Mouse (Mus musculus): ENCODE results near the gene Trim47. TPM values are rescaled to one million over a fixed set of nuclear protein-coding genes. Genes with fewer than 3 reads are reported as not detected.

The Trim47 gene
- polyA plus RNA-seq, 1 experiment from 2014 or later, result 3.7 TPM

GRCm38 (mm10) chr11:116108464-116109137 is 18.4 kb downstream of the Trim47 start:
- WGBS, result 7% methylated on average over 23 of the region's 23 CpGs
- H3K4me3 ChIP-seq (ENCODE audit: low read depth, low read length), result no peak overlapping the region
- DNase-seq (ENCODE audit: low spot score), result no peak

GRCm38 (mm10) chr11:116107777-116108285 is 19.2 kb downstream of the Trim47 start:
- peaks cover 37% of the 10 kb centered on the region for H3K4me1 ChIP-seq (ENCODE audit: control insufficient read depth, insufficient read depth, low read length)
- no peaks in the 10 kb centered on the region for H3K36me3 ChIP-seq (ENCODE audit: control insufficient read depth, insufficient read depth, low read length)
- peaks cover 60% of the 10 kb centered on the region for H3K27me3 ChIP-seq (ENCODE audit: control insufficient read depth, insufficient read depth, low read length)
- no peak overlapping the region for H3K4me3 ChIP-seq (ENCODE audit: low read depth, low read length)
- no peaks in the 10 kb centered on the region for H3K9me3 ChIP-seq (ENCODE audit: control insufficient read depth, low read length)
- H3K9ac ChIP-seq (ENCODE audit: low read length), result no peak overlapping the region
- H3K4me2 ChIP-seq (ENCODE audit: low read depth, severe bottlenecking), result peak overlapping the region; percentile 20
- DNase-seq (ENCODE audit: low spot score) (peak; percentile 38), ATAC-seq (ENCODE audit: insufficient number of reproducible peaks, low FRiP score, low TSS enrichment, low read depth) (no peak)
- no peak overlapping the region for H3K27ac ChIP-seq (replicated peaks; ENCODE audit: low read depth, low read length)
- WGBS, result 9% methylated on average over 19 of the region's 19 CpGs

More at GRCm38 (mm10) chr11:116108464-116109137, 18.4 kb downstream of the Trim47 start:
- ATAC-seq (ENCODE audit: insufficient number of reproducible peaks, low FRiP score, low TSS enrichment, low read depth), result no peak
- no peaks in the 10 kb centered on the region for H3K9me3 ChIP-seq (ENCODE audit: control insufficient read depth, low read length)
- H3K27ac ChIP-seq (replicated peaks; ENCODE audit: low read depth, low read length), result no peak overlapping the region
- H3K4me1 ChIP-seq (ENCODE audit: control insufficient read depth, insufficient read depth, low read length), result peaks cover 36% of the 10 kb centered on the region
- no peaks in the 10 kb centered on the region for H3K36me3 ChIP-seq (ENCODE audit: control insufficient read depth, insufficient read depth, low read length)
- H3K9ac ChIP-seq (ENCODE audit: low read length), result no peak overlapping the region
- H3K27me3 ChIP-seq (ENCODE audit: control insufficient read depth, insufficient read depth, low read length), result peaks cover 60% of the 10 kb centered on the region
- no peak overlapping the region for H3K4me2 ChIP-seq (ENCODE audit: low read depth, severe bottlenecking)

GRCm38 (mm10) chr11:116106963-116107776 is 19.8 kb downstream of the Trim47 start:
- no peak overlapping the region for H3K4me3 ChIP-seq (ENCODE audit: low read depth, low read length)
- no peak overlapping the region for H3K27ac ChIP-seq (replicated peaks; ENCODE audit: low read depth, low read length)
- peaks cover 37% of the 10 kb centered on the region for H3K4me1 ChIP-seq (ENCODE audit: control insufficient read depth, insufficient read depth, low read length)

GRCm38 (mm10) chr11:116106154-116106962 is 20.7 kb downstream of the Trim47 start:
- 24% methylated on average over 32 of the region's 32 CpGs for WGBS
- H3K9ac ChIP-seq (ENCODE audit: low read length), result 0 out of 2 replicates have a peak overlapping the region, but pooled peaks have one; percentile 17
- ATAC-seq (ENCODE audit: insufficient number of reproducible peaks, low FRiP score, low TSS enrichment, low read depth), result 0 out of 2 replicates have a peak, but pooled peaks have one; percentile 37
- H3K36me3 ChIP-seq (ENCODE audit: control insufficient read depth, insufficient read depth, low read length), result no peaks in the 10 kb centered on the region
- H3K4me1 ChIP-seq (ENCODE audit: control insufficient read depth, insufficient read depth, low read length), result peaks cover 42% of the 10 kb centered on the region
- no peaks in the 10 kb centered on the region for H3K9me3 ChIP-seq (ENCODE audit: control insufficient read depth, low read length)
- H3K4me2 ChIP-seq (ENCODE audit: low read depth, severe bottlenecking), result peak overlapping the region; percentile 25
- H3K4me3 ChIP-seq (ENCODE audit: low read depth, low read length), result 0 out of 2 replicates have a peak overlapping the region, but pooled peaks have one; percentile 8
- no peak overlapping the region for H3K27ac ChIP-seq (replicated peaks; ENCODE audit: low read depth, low read length)
- peaks cover 54% of the 10 kb centered on the region for H3K27me3 ChIP-seq (ENCODE audit: control insufficient read depth, insufficient read depth, low read length)
- peak; percentile 58 for DNase-seq (ENCODE audit: low spot score)

More at GRCm38 (mm10) chr11:116106963-116107776, 19.8 kb downstream of the Trim47 start:
- ATAC-seq (ENCODE audit: insufficient number of reproducible peaks, low FRiP score, low TSS enrichment, low read depth) (no peak), DNase-seq (ENCODE audit: low spot score) (no peak)
- H3K9ac ChIP-seq (ENCODE audit: low read length), result no peak overlapping the region
- no peaks in the 10 kb centered on the region for H3K9me3 ChIP-seq (ENCODE audit: control insufficient read depth, low read length)
- no peaks in the 10 kb centered on the region for H3K36me3 ChIP-seq (ENCODE audit: control insufficient read depth, insufficient read depth, low read length)
- H3K4me2 ChIP-seq (ENCODE audit: low read depth, severe bottlenecking), result peak overlapping the region; percentile 20; the same call in 1 of the 2 replicates
- 31% methylated on average over 14 of the region's 14 CpGs for WGBS
- peaks cover 60% of the 10 kb centered on the region for H3K27me3 ChIP-seq (ENCODE audit: control insufficient read depth, insufficient read depth, low read length)

GRCm38 (mm10) chr11:116105065-116105464 is 21.9 kb downstream of the Trim47 start:
- Histone ChIP-seq H3K4me2 (ENCODE audit: low read depth, severe bottlenecking) (no peak overlapping the region), H3K36me3 (ENCODE audit: control insufficient read depth, insufficient read depth, low read length) (no peaks in the 10 kb centered on the region), H3K9ac (ENCODE audit: low read length) (no peak overlapping the region), H3K27ac (replicated peaks; ENCODE audit: low read depth, low read length) (no peak overlapping the region), H3K27me3 (ENCODE audit: control insufficient read depth, insufficient read depth, low read length) (peaks cover 41% of the 10 kb centered on the region), H3K4me3 (ENCODE audit: low read depth, low read length) (no peak overlapping the region), H3K4me1 (ENCODE audit: control insufficient read depth, insufficient read depth, low read length) (peaks cover 42% of the 10 kb centered on the region), H3K9me3 (ENCODE audit: control insufficient read depth, low read length) (no peaks in the 10 kb centered on the region)
- no peak for ATAC-seq (ENCODE audit: insufficient number of reproducible peaks, low FRiP score, low TSS enrichment, low read depth)
- WGBS, result 93% methylated on average over 2 of the region's 2 CpGs
- DNase-seq (ENCODE audit: low spot score), result no peak

- Histone ChIP-seq H3K4me3 (ENCODE audit: low read depth, low read length) (no peak overlapping the region), H3K27me3 (ENCODE audit: control insufficient read depth, insufficient read depth, low read length) (peaks cover 32% of the 10 kb centered on the region), H3K9ac (ENCODE audit: low read length) (no peak overlapping the region), H3K9me3 (ENCODE audit: control insufficient read depth, low read length) (no peaks in the 10 kb centered on the region), H3K27ac (replicated peaks; ENCODE audit: low read depth, low read length) (peak overlapping the region; percentile 53; the same call in 1 of the 2 replicates), H3K36me3 (ENCODE audit: control insufficient read depth, insufficient read depth, low read length) (no peaks in the 10 kb centered on the region), H3K4me2 (ENCODE audit: low read depth, severe bottlenecking) (no peak overlapping the region), H3K4me1 (ENCODE audit: control insufficient read depth, insufficient read depth, low read length) (peaks cover 35% of the 10 kb centered on the region)
- ATAC-seq (ENCODE audit: insufficient number of reproducible peaks, low FRiP score, low TSS enrichment, low read depth) (peak; percentile 36; the same call in 1 of the 2 replicates), DNase-seq (ENCODE audit: low spot score) (peak; percentile 57)
- WGBS, result 46% methylated on average over 14 of the region's 14 CpGs
These were observed 22.9 kb downstream of the Trim47 start for GRCm38 (mm10) chr11:116104006-116104646.

GRCm38 (mm10) chr11:116103572-116103971 is 23.4 kb downstream of the Trim47 start:
- no peak overlapping the region for H3K4me3 ChIP-seq (ENCODE audit: low read depth, low read length)
- ATAC-seq (ENCODE audit: insufficient number of reproducible peaks, low FRiP score, low TSS enrichment, low read depth) (no peak), DNase-seq (ENCODE audit: low spot score) (no peak)
- H3K9ac ChIP-seq (ENCODE audit: low read length), result no peak overlapping the region
- H3K4me1 ChIP-seq (ENCODE audit: control insufficient read depth, insufficient read depth, low read length), result peaks cover 31% of the 10 kb centered on the region
- H3K27ac ChIP-seq (replicated peaks; ENCODE audit: low read depth, low read length), result 0 out of 2 replicates have a peak overlapping the region, but pooled peaks have one; percentile 53
- H3K9me3 ChIP-seq (ENCODE audit: control insufficient read depth, low read length), result no peaks in the 10 kb centered on the region
- no peaks in the 10 kb centered on the region for H3K36me3 ChIP-seq (ENCODE audit: control insufficient read depth, insufficient read depth, low read length)
- WGBS, result 79% methylated on average over 12 of the region's 12 CpGs
- H3K27me3 ChIP-seq (ENCODE audit: control insufficient read depth, insufficient read depth, low read length), result peaks cover 26% of the 10 kb centered on the region
- H3K4me2 ChIP-seq (ENCODE audit: low read depth, severe bottlenecking), result no peak overlapping the region
